Mouse (Mus musculus): ENCODE measurements around the gene Pde6g.

Pde6g gene

DNA sequence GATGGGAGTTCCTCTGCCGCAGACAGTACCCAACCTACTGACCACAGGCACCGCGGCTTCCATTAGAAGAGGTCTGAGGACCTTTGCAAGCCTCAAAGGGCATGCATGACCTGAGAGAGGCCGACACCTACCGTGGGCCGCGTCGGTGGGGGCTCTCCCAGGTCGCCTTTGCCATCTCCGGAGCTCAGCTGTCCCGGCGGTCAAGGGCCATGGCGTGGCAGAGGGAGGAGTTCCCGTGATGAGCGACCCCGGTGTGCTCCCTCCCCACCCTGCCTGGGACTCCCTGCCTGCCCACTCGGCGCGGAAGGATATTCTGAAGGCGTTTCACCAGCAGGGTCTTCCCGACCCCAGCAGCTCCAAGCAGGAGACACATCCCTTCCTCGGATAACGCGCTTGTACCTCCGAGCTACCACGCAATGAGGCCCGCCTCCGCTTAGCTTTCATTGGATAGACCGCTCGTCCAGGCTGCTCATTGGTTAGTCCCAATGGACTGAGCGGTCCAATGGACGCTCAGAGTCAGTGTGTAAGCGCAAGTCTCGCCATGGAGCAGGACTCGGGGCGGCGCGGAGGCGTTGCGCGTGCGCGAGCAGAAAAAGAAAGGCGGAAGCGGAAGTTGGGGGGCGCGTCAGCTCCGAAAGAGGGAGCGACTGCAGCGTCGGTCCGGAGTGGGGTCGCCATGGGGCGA is 13.9 kb upstream of the Pde6g start, which contains the start of gene Arl16:
Arl16 (minus strand) TSS at position 557 of the 685 bp plus-strand sequence.
- WGBS = under 1% methylated on average over 54 of the region's 54 CpGs

DNA sequence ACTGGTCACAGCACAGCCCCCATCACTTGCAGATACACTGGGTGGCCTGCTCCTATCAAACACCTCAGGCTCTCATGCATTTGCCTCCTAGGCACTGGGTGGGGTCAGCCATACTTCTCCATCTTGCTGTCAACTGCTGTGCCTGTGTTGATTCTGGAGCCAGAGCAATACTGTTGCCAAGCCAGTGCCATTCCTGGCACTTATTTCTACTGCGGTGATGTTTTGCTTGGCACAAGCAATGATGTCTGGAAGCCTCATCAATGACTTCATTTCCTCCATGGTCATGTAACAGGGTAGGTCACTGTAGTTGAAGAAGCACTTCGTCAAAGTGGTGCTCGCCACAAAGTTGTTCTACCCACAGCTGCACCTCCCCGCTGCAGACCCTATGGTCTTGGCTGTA is 12.2 kb upstream of the Pde6g start:
- 75% methylated on average over 4 of the region's 4 CpGs for WGBS

GRCm38 (mm10) chr11:120464365-120464764 is 11.1 kb upstream of the Pde6g start:
- 78% methylated on average over 5 of the region's 5 CpGs for WGBS

DNA sequence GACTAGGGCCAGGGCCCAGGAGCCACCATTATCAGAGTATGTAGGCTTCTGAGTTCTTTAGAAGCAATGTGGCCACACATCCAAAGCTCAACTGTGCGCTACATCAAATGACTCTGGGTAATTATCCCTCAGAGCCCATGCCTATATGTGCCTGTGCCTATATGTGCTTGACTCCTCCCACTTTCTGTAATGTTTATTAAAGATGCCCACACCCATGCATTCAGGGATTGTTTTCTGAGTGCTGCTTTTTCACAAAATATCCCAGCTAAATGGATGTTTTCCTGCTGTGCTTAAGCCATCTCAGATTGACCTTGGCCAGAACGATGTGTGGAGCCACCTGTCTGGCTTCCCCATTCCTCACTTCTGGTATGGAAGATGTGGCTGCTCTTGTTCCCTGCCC is 10.2 kb upstream of the Pde6g start:
- 90% methylated on average over 2 of the region's 2 CpGs for whole genome bisulfite sequencing

- 59% methylated on average over 6 of the region's 6 CpGs for WGBS
Measured at GRCm38 (mm10) chr11:120458847-120459597, 5.7 kb upstream of the Pde6g start.

DNA sequence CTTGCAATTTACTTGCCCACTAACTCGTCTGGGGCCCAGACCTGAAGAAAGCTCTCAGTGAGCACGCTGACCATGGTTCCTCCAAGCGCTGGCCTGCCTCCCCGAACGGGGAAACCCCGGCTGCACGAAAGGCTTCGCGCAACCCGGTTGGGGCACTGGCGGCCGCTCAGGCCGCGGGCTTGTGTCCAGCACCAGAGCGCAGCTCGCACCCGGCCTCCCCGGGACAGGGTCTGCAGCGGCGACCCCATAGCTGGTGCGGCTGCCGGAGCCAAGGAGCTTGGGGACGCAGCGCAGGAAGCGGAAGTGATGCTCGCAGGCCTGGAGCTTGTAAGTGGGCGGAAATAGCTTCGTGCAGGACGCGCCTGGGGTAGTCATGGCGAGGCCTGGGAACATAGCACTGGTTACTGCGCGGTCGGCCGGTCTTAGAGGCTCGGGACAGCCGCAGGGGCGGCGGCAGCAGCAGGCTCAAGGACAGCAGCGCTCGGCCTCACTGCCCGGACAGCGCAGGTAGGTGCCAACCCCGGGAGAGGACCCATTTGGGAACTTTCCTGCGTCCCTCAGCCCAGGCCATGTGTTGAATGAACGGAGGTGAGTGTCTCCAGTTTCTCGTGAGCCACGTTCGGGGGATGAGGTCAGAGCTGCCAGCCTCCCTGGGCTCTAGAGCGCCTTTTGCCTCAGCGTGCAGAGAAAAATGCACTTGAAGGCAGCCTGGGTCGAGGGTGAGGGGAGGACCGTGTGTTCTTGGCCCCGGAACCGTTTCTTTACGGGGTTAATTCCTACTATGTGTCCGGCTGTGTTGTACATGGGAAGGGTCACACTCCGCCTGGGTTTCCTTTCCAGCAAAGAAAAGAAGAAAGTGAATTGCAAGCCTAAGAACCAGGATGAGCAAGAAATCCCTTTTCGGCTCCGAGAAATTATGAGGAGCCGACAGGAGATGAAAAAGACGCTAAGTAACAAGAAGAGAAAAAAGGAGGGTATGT is 4.8 kb upstream of the Pde6g start, which contains the start of the genes Oxld1 and Ccdc137:
Oxld1 (minus strand) TSS at position 297 of the 980 bp plus-strand sequence.
Ccdc137 (plus strand) TSS at position 344 of the 980 bp plus-strand sequence.
- WGBS = 2% methylated on average over 62 of the region's 62 CpGs

GRCm38 (mm10) chr11:120457370-120457769 is 4.1 kb upstream of the Pde6g start:
- WGBS = 22% methylated on average over 14 of the region's 14 CpGs

GRCm38 (mm10) chr11:120455413-120455812 is 2.1 kb upstream of the Pde6g start:
- 95% methylated on average over 7 of the region's 7 CpGs for WGBS

GRCm38 (mm10) chr11:120454965-120455364 is 1.7 kb upstream of the Pde6g start:
- WGBS = 79% methylated on average over 4 of the region's 4 CpGs

DNA sequence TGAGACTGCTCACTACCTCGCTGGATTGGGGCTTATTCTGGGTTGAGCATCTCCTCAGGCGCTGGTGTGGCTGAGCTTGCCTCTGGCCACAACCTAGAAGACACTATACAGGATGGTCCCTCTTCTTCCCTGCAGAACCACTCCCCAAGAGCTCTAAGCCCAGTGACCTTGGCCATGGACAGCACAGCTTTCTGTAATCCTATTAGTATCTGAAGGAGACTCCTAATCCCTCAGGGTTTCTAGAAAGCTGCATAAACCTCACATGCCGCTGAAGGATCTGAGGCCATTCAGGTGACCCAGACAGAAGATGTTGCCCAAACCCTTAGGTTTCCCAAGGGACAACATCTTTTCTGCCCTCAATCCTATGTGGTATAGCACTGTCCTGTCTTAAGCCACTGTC is 1.1 kb downstream of the Pde6g start:
- WGBS = 83% methylated on average over 3 of the region's 3 CpGs

DNA sequence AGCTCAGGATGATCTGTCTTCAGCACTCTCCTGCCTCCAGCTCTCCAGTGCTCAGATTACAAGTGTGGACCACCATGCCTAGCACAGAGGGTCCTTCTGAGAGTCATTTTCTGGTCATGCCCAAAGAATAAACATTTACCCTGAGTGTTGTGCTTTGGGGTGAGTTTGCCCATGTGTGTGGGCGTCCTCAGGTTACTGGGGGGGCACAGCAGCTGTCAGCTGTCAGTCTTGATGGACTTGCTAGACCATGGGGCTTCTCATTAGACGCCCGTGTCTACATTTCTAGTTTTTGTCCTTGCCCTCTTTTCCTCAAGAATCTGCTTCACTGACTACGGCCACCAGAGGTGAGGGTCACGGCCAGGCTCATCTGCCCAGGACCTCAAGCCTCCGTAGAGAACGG is 6.1 kb downstream of the Pde6g start:
- WGBS = 89% methylated on average over 7 of the region's 7 CpGs

GRCm38 (mm10) chr11:120445475-120445874 is 7.8 kb downstream of the Pde6g start:
- WGBS = 77% methylated on average over 3 of the region's 3 CpGs

GRCm38 (mm10) chr11:120444106-120444505 is 9.2 kb downstream of the Pde6g start:
- WGBS = 77% methylated on average over 6 of the region's 6 CpGs

DNA sequence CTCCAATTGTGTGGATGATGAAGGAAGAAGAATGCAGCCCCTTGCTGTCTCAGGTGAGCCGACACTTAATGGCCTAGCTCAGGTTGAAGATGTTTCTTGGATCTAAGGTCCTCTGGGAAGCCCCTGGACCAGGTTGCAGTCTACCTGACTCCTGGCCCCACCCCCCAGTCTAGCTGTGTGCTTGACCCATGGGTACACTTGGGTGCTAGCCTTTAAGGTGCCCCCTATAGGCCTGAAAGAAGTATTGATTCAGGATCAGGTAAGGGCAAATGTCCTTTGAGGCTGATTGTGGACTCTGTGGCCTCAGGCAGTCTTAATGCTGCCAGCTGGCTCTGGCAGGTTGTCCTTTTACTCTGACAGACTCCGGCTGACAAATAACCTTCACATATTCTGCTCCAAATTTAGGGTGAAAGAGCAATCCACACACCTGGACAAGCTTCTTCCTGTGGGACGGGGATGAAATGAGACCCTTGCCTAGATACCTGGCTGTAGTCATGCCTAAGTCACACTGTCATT is 10.5 kb downstream of the Pde6g start:
- WGBS = 91% methylated on average over 3 of the region's 3 CpGs

- WGBS = 91% methylated on average over 3 of the region's 3 CpGs
Measured at GRCm38 (mm10) chr11:120442344-120442743, 11.0 kb downstream of the Pde6g start, which contains the start of gene Tspan10. Tspan10 (plus strand) TSS chr11:120442644.

GRCm38 (mm10) chr11:120437857-120438385 is 15.4 kb downstream of the Pde6g start:
- 22% methylated on average over 12 of the region's 12 CpGs for WGBS

- WGBS = under 1% methylated on average over 75 of the region's 77 CpGs
Measured at GRCm38 (mm10) chr11:120437152-120437856, 16.0 kb downstream of the Pde6g start, which contains the start of gene Nploc4. Nploc4 (minus strand) TSS chr11:120437708.

DNA sequence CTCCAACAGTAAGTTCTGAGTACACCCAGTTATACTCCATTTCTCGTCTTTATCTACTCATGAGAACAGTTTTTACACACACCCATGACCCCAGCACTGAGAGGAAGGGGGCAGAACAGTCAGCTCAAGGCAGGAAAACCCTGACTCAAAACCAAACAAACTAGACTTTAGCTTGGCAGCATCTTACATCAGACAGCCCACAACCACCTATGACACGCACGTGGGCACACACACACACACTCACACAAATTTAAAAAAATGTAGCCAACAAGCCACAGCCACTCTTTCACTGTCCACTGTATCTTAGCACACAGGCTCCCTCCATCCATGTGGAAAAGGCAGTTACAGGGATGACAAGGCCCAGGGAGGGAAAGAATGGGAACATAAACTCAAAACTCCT is 26.6 kb downstream of the Pde6g start:
- WGBS = 81% methylated on average over 3 of the region's 3 CpGs

DNA sequence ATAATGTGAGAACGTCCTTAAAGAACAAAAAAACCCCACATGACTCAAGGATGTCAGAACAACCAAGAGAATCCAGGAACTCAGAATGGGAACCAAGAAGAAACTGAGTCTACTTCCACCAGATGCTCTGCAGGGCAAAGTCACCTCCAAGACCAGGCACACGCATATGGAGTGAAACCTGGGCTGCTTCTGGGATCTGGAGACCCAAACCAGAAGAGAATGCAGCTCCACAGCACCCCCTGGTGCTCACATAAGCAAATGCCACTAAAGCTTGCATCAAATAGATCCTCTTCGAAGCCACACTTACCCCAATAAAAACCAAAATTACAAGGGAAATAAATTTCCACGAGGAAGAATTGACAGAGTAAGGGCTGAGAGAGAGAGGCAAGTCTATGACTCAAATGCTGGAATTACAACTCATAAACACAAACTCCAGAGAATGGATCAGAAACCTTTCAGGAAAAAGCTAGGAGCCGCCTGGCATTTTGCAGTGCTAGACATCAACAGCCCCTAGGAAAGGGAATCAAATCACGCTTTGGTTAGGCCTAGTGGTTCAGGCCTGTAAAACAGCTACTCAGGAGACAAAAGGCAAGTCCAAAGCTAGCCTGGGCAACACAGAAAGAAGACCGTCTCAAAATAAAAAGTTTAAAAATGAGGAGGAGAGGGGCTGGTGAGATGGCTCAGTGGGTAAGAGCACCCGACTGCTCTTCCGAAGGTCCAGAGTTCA is 29.6 kb downstream of the Pde6g start:
- 56% methylated on average over 9 of the region's 9 CpGs for WGBS

Data from cerebral cortex, adult 2 months (tissue).